Mouse (Mus musculus) stomach, postnatal 0 days (tissue): ENCODE data around the gene Slc27a5. TPM values are rescaled to one million over a fixed set of nuclear protein-coding genes. Genes with fewer than 3 reads are reported as not detected.

ENCODE experiments used
- ATAC-seq: fragments of 200-750 bp; cut with Nextera tagmentation; 2 replicates; pipeline ENCODE4 v1.8.0; 2017; ENCODE audit not compliant: low FRiP score, low TSS enrichment
- DNase-seq: peaks from one replicate; pipeline ENCODE4 v3.0.0-alpha.2; 2016; ENCODE audit warnings: low spot score
- H3K27ac ChIP-seq: fragments of 300-500 bp; sonication (generic); replicated peaks from 2 replicates; pipeline ENCODE4 v1.5.1; 2014; ENCODE audit warnings: mild to moderate bottlenecking, control low read depth
- H3K27me3 ChIP-seq: fragments of 300-500 bp; sonication (generic); 2 replicates; pipeline ENCODE4 v1.6.1; 2014; ENCODE audit warnings: low read length; ENCODE audit not compliant: control insufficient read depth, insufficient read depth
- H3K36me3 ChIP-seq: fragments of 300-500 bp; sonication (generic); 2 replicates; pipeline ENCODE4 v1.6.1; 2014; ENCODE audit warnings: low read length, mixed read lengths; ENCODE audit not compliant: control insufficient read depth, insufficient read depth
- H3K4me1 ChIP-seq: fragments of 300-500 bp; sonication (generic); replicated peaks from 2 replicates; pipeline ENCODE4 v1.6.1; 2014; ENCODE audit warnings: antibody characterized with exemption; ENCODE audit not compliant: control insufficient read depth, insufficient read depth
- H3K4me2 ChIP-seq: fragments of 300-500 bp; sonication (generic); replicated peaks from 2 replicates; pipeline ENCODE4 v1.6.1; 2014; ENCODE audit warnings: low read depth, mild to moderate bottlenecking, control low read depth, moderate library complexity
- H3K4me3 ChIP-seq: fragments of 300-500 bp; sonication (generic); 2 replicates; pipeline ENCODE4 v1.5.1; 2014; ENCODE audit warnings: low read depth, low read length, control low read depth
- H3K9ac ChIP-seq: fragments of 300-500 bp; sonication (generic); 2 replicates; pipeline ENCODE4 v1.6.1; 2014; ENCODE audit warnings: mild to moderate bottlenecking, low read length, control low read depth, mixed read lengths
- H3K9me3 ChIP-seq: fragments of 300-500 bp; sonication (generic); 2 replicates; pipeline ENCODE4 v1.6.1; 2016; ENCODE audit warnings: low read length; ENCODE audit not compliant: control insufficient read depth
- CTCF ChIP-seq: IDR thresholded peaks from 2 replicates; pipeline ENCODE4 v1.5.1; 2016; ENCODE audit warnings: antibody characterized with exemption, low read depth, mild to moderate bottlenecking, moderate library complexity
- EP300 ChIP-seq: optimal IDR thresholded peaks from 2 replicates; pipeline ENCODE3; 2016; ENCODE audit warnings: antibody characterized with exemption
- WGBS: fragments of 180-500 bp; shearing (Covaris S2); extraction: QIAGEN DNeasy Blood & Tissue Kit; methylation state at CpG from one replicate; pipeline ENCODE4 v1.1.7; 2014; 5-methylcytosine and 5-hydroxymethylcytosine counted together
- polyA plus RNA-seq: library from polyadenylated mRNA; unstranded; fragments of >200 nt; fragmentation: Nextera tagmentation; extraction: Ambion mirVana; gene quantifications from 2 replicates; pipeline ENCODE4 v1.2.1, GENCODE M21; 2015

Gene Slc27a5
- polyA plus RNA-seq, 1 experiment from 2014 or later: 0.13 TPM

GRCm38 (mm10) chr7:13041256-13041655 is 43.3 kb upstream of the Slc27a5 start:
- H3K4me2 ChIP-seq: no peak overlapping the region
- no peaks in the 10 kb centered on the region for H3K36me3 ChIP-seq
- 68% methylated on average over 1 of the region's 1 CpGs for WGBS

GRCm38 (mm10) chr7:13039181-13039580 is 41.2 kb upstream of the Slc27a5 start:
- H3K27ac ChIP-seq: no peak overlapping the region; the same call in 1 of the 2 replicates
- 73% methylated on average over 1 of the region's 1 CpGs for WGBS
- H3K27me3 ChIP-seq: peaks cover 3% of the 10 kb centered on the region; the same call in 1 of the 2 replicates
- peak overlapping the region; percentile 72; the same call in 1 of the 2 replicates for H3K4me3 ChIP-seq
- ATAC-seq: no peak
- no peaks in the 10 kb centered on the region for H3K9me3 ChIP-seq
- peaks cover 8% of the 10 kb centered on the region; the same call in 1 of the 2 replicates for H3K4me1 ChIP-seq
- peak overlapping the region; percentile 65 for H3K4me2 ChIP-seq
- no peak for TF ChIP-seq EP300
- TF ChIP-seq CTCF: no peak
- peaks cover 4% of the 10 kb centered on the region for H3K36me3 ChIP-seq
- no peak for DNase-seq
- peak overlapping the region; percentile 97 for H3K9ac ChIP-seq

More at GRCm38 (mm10) chr7:13041256-13041655, 43.3 kb upstream of the Slc27a5 start:
- Histone ChIP-seq H3K4me1 (peaks cover 8% of the 10 kb centered on the region; the same call in 1 of the 2 replicates), H3K4me3 (no peak overlapping the region), H3K27ac (no peak overlapping the region), H3K27me3 (peaks cover 3% of the 10 kb centered on the region; the same call in 1 of the 2 replicates), H3K9ac (no peak overlapping the region), H3K9me3 (no peaks in the 10 kb centered on the region)
- no peak for TF ChIP-seq CTCF
- no peak for TF ChIP-seq EP300
- ATAC-seq (no peak), DNase-seq (no peak)

- Histone ChIP-seq H3K9me3 (no peaks in the 10 kb centered on the region), H3K4me1 (peaks cover 8% of the 10 kb centered on the region; the same call in 1 of the 2 replicates), H3K4me3 (peak overlapping the region; percentile 72), H3K9ac (peak overlapping the region; percentile 97), H3K36me3 (peaks cover 4% of the 10 kb centered on the region), H3K4me2 (peak overlapping the region; percentile 65), H3K27me3 (peaks cover 3% of the 10 kb centered on the region; the same call in 1 of the 2 replicates), H3K27ac (peak overlapping the region; percentile 99)
- ATAC-seq (no peak), DNase-seq (no peak)
- TF ChIP-seq CTCF: no peak
- TF ChIP-seq EP300: no peak
- WGBS: 11% methylated on average over 15 of the region's 15 CpGs
These were observed 40.7 kb upstream of the Slc27a5 start for GRCm38 (mm10) chr7:13038621-13039169.

- WGBS: under 1% methylated on average over 40 of the region's 65 CpGs
- H3K9me3 ChIP-seq: no peaks in the 10 kb centered on the region
- no peaks in the 10 kb centered on the region for H3K27me3 ChIP-seq
- peak; percentile 32 for TF ChIP-seq EP300
- no peak for TF ChIP-seq CTCF
- DNase-seq (peak; percentile 97), ATAC-seq (peak; percentile 93)
- peaks cover 6% of the 10 kb centered on the region; the same call in 1 of the 2 replicates for H3K4me1 ChIP-seq
- H3K27ac ChIP-seq: peak within 1 kb of the TSS; percentile 99
- H3K4me3 ChIP-seq: peak within 1 kb of the TSS; percentile 72
- peak within 1 kb of the TSS; percentile 65 for H3K4me2 ChIP-seq
- peak within 1 kb of the TSS; percentile 97 for H3K9ac ChIP-seq
- peaks cover 6% of the 10 kb centered on the region for H3K36me3 ChIP-seq
These were observed 40.0 kb upstream of the Slc27a5 start, which contains the start of gene Ube2m for GRCm38 (mm10) chr7:13037901-13038555. Gene Ube2m (minus strand): TSS chr7:13038275.

- Histone ChIP-seq H3K4me3 (peak overlapping the region; percentile 72), H3K27ac (peak overlapping the region; percentile 99), H3K27me3 (no peaks in the 10 kb centered on the region), H3K4me1 (peaks cover 6% of the 10 kb centered on the region; the same call in 1 of the 2 replicates), H3K36me3 (peaks cover 6% of the 10 kb centered on the region), H3K9me3 (no peaks in the 10 kb centered on the region), H3K9ac (peak overlapping the region; percentile 97), H3K4me2 (peak overlapping the region; percentile 65)
- TF ChIP-seq CTCF: no peak
- TF ChIP-seq EP300: no peak
- WGBS: under 1% methylated on average over 33 of the region's 33 CpGs
- DNase-seq (no peak), ATAC-seq (no peak; the same call in 1 of the 2 replicates)
These were observed 39.4 kb upstream of the Slc27a5 start for GRCm38 (mm10) chr7:13037366-13037765.

- Histone ChIP-seq H3K4me3 (peak overlapping the region; percentile 72), H3K4me2 (peak overlapping the region; percentile 65), H3K36me3 (peaks cover 11% of the 10 kb centered on the region), H3K4me1 (peaks cover 6% of the 10 kb centered on the region; the same call in 1 of the 2 replicates), H3K9me3 (no peaks in the 10 kb centered on the region), H3K27me3 (no peaks in the 10 kb centered on the region), H3K9ac (peak overlapping the region; percentile 97), H3K27ac (no peak overlapping the region; the same call in 1 of the 2 replicates)
- DNase-seq: no peak
- 23% methylated on average over 4 of the region's 4 CpGs for WGBS
- no peak for ATAC-seq
- no peak for TF ChIP-seq EP300
- no peak for TF ChIP-seq CTCF
These were observed 38.8 kb upstream of the Slc27a5 start for GRCm38 (mm10) chr7:13036806-13037205.
